Mouse (Mus musculus): ENCODE data around the gene Rfx5. TPM values are rescaled to one million over a fixed set of nuclear protein-coding genes. Genes with fewer than 3 reads are reported as not detected.
"Not testable (repeated sequence)": the region's sequence is repeated elsewhere in the genome, so short reads cannot be mapped to it uniquely, and the experiment has no call there.

The Rfx5 gene
- 1.2 TPM in 2 replicates for polyA plus RNA-seq (2015; fragmentation: Nextera tagmentation; extraction: Ambion mirVana)

GRCm38 (mm10) chr3:94953764-94954616 lies at the start of gene Rfx5:
Gene Rfx5 (plus strand): TSS chr3:94954075.
- under 1% methylated on average over 50 of the region's 50 CpGs for WGBS (ENCODE audit: insufficient replicate concordance)
- peaks cover 14% of the 10 kb centered on the region for H3K4me1 ChIP-seq (ENCODE audit: control insufficient read depth, low read depth, low read length)

GRCm38 (mm10) chr3:94904759-94905158 lies 49.1 kb upstream of the Rfx5 start:
- H3K4me2 ChIP-seq (ENCODE audit: low read depth, low read length); H3K27me3 ChIP-seq (ENCODE audit: control insufficient read depth, insufficient read depth, low read depth, low read length); H3K9ac ChIP-seq (ENCODE audit: low read depth, low read length); H3K27ac ChIP-seq (ENCODE audit: low read length); H3K9me3 ChIP-seq (replicated peaks; ENCODE audit: control insufficient read depth, low read length); H3K4me1 ChIP-seq (ENCODE audit: control insufficient read depth, low read depth, low read length); H3K4me3 ChIP-seq (ENCODE audit: low read depth, low read length); ATAC-seq (ENCODE audit: low read depth); H3K36me3 ChIP-seq (ENCODE audit: control insufficient read depth, insufficient read depth): not testable (repeated sequence)
- 54% methylated on average over 3 of the region's 3 CpGs for WGBS (ENCODE audit: insufficient replicate concordance)

More at GRCm38 (mm10) chr3:94953764-94954616, at the start of gene Rfx5:
- Histone ChIP-seq H3K27ac (ENCODE audit: low read length) (peak within 1 kb of the TSS; percentile 63), H3K4me2 (ENCODE audit: low read depth, low read length) (peak within 1 kb of the TSS; percentile 91), H3K9ac (ENCODE audit: low read depth, low read length) (peak within 1 kb of the TSS; percentile 71), H3K36me3 (ENCODE audit: control insufficient read depth, insufficient read depth) (peaks cover 7% of the 10 kb centered on the region; the same call in 1 of the 2 replicates), H3K9me3 (replicated peaks; ENCODE audit: control insufficient read depth, low read length) (no peaks in the 10 kb centered on the region), H3K27me3 (ENCODE audit: control insufficient read depth, insufficient read depth, low read depth, low read length) (no peaks in the 10 kb centered on the region), H3K4me3 (ENCODE audit: low read depth, low read length) (peak within 1 kb of the TSS; percentile 71)
- ATAC-seq (ENCODE audit: low read depth): peak; percentile 94

- no peak overlapping the region for H3K4me2 ChIP-seq (ENCODE audit: low read depth, low read length)
- H3K9ac ChIP-seq (ENCODE audit: low read depth, low read length): no peak overlapping the region
- WGBS (ENCODE audit: insufficient replicate concordance): 15% methylated on average over 1 of the region's 1 CpGs
- H3K9me3 ChIP-seq (replicated peaks; ENCODE audit: control insufficient read depth, low read length): no peaks in the 10 kb centered on the region
- ATAC-seq (ENCODE audit: low read depth): peak; percentile 75
- peaks cover 9% of the 10 kb centered on the region for H3K4me1 ChIP-seq (ENCODE audit: control insufficient read depth, low read depth, low read length)
- H3K27ac ChIP-seq (ENCODE audit: low read length): no peak overlapping the region
- H3K27me3 ChIP-seq (ENCODE audit: control insufficient read depth, insufficient read depth, low read depth, low read length): no peaks in the 10 kb centered on the region
- H3K4me3 ChIP-seq (ENCODE audit: low read depth, low read length): no peak overlapping the region
- no peaks in the 10 kb centered on the region for H3K36me3 ChIP-seq (ENCODE audit: control insufficient read depth, insufficient read depth)
Measured at GRCm38 (mm10) chr3:94906482-94906881, 47.4 kb upstream of the Rfx5 start.

- H3K4me2 ChIP-seq (ENCODE audit: low read depth, low read length): no peak overlapping the region
- no peak overlapping the region for H3K9ac ChIP-seq (ENCODE audit: low read depth, low read length)
- no peak overlapping the region for H3K4me3 ChIP-seq (ENCODE audit: low read depth, low read length)
- whole genome bisulfite sequencing (ENCODE audit: insufficient replicate concordance): 69% methylated on average over 2 of the region's 2 CpGs
- no peaks in the 10 kb centered on the region for H3K36me3 ChIP-seq (ENCODE audit: control insufficient read depth, insufficient read depth)
- no peak overlapping the region for H3K27ac ChIP-seq (ENCODE audit: low read length)
- H3K27me3 ChIP-seq (ENCODE audit: control insufficient read depth, insufficient read depth, low read depth, low read length): no peaks in the 10 kb centered on the region
- H3K4me1 ChIP-seq (ENCODE audit: control insufficient read depth, low read depth, low read length): peaks cover 8% of the 10 kb centered on the region
- no peaks in the 10 kb centered on the region for H3K9me3 ChIP-seq (replicated peaks; ENCODE audit: control insufficient read depth, low read length)
- ATAC-seq (ENCODE audit: low read depth): no peak
Measured at GRCm38 (mm10) chr3:94911050-94911693, 42.7 kb upstream of the Rfx5 start.

GRCm38 (mm10) chr3:94913801-94914200 lies 40.1 kb upstream of the Rfx5 start:
- H3K4me2 ChIP-seq (ENCODE audit: low read depth, low read length): no peak overlapping the region

GRCm38 (mm10) chr3:94915903-94916741 lies 37.8 kb upstream of the Rfx5 start:
- no peaks in the 10 kb centered on the region for H3K27me3 ChIP-seq (ENCODE audit: control insufficient read depth, insufficient read depth, low read depth, low read length)
- H3K4me1 ChIP-seq (ENCODE audit: control insufficient read depth, low read depth, low read length): peaks cover 17% of the 10 kb centered on the region
- H3K36me3 ChIP-seq (ENCODE audit: control insufficient read depth, insufficient read depth): no peaks in the 10 kb centered on the region
- no peak overlapping the region for H3K9ac ChIP-seq (ENCODE audit: low read depth, low read length)
- ATAC-seq (ENCODE audit: low read depth): no peak
- WGBS (ENCODE audit: insufficient replicate concordance): 59% methylated on average over 7 of the region's 7 CpGs
- H3K9me3 ChIP-seq (replicated peaks; ENCODE audit: control insufficient read depth, low read length): no peaks in the 10 kb centered on the region
- H3K4me3 ChIP-seq (ENCODE audit: low read depth, low read length): no peak overlapping the region
- H3K27ac ChIP-seq (ENCODE audit: low read length): no peak overlapping the region
- H3K4me2 ChIP-seq (ENCODE audit: low read depth, low read length): no peak overlapping the region

More at GRCm38 (mm10) chr3:94913801-94914200, 40.1 kb upstream of the Rfx5 start:
- no peak overlapping the region for H3K9ac ChIP-seq (ENCODE audit: low read depth, low read length)
- peaks cover 13% of the 10 kb centered on the region for H3K4me1 ChIP-seq (ENCODE audit: control insufficient read depth, low read depth, low read length)
- H3K4me3 ChIP-seq (ENCODE audit: low read depth, low read length): no peak overlapping the region
- no peaks in the 10 kb centered on the region for H3K36me3 ChIP-seq (ENCODE audit: control insufficient read depth, insufficient read depth)
- H3K27me3 ChIP-seq (ENCODE audit: control insufficient read depth, insufficient read depth, low read depth, low read length): no peaks in the 10 kb centered on the region
- peak overlapping the region; percentile 3; the same call in 1 of the 2 replicates for H3K27ac ChIP-seq (ENCODE audit: low read length)
- peak; percentile 60 for ATAC-seq (ENCODE audit: low read depth)
- H3K9me3 ChIP-seq (replicated peaks; ENCODE audit: control insufficient read depth, low read length): no peaks in the 10 kb centered on the region
- WGBS (ENCODE audit: insufficient replicate concordance): 48% methylated on average over 5 of the region's 5 CpGs

GRCm38 (mm10) chr3:94917816-94918361 lies 36.0 kb upstream of the Rfx5 start:
- no peaks in the 10 kb centered on the region for H3K27me3 ChIP-seq (ENCODE audit: control insufficient read depth, insufficient read depth, low read depth, low read length)
- H3K4me1 ChIP-seq (ENCODE audit: control insufficient read depth, low read depth, low read length): peaks cover 17% of the 10 kb centered on the region
- H3K27ac ChIP-seq (ENCODE audit: low read length): no peak overlapping the region; the same call in 1 of the 2 replicates
- WGBS (ENCODE audit: insufficient replicate concordance): 55% methylated on average over 14 of the region's 14 CpGs
- H3K9me3 ChIP-seq (replicated peaks; ENCODE audit: control insufficient read depth, low read length): no peaks in the 10 kb centered on the region
- H3K4me2 ChIP-seq (ENCODE audit: low read depth, low read length): no peak overlapping the region
- ATAC-seq (ENCODE audit: low read depth): peak; percentile 84
- H3K9ac ChIP-seq (ENCODE audit: low read depth, low read length): no peak overlapping the region
- no peak overlapping the region for H3K4me3 ChIP-seq (ENCODE audit: low read depth, low read length)
- H3K36me3 ChIP-seq (ENCODE audit: control insufficient read depth, insufficient read depth): no peaks in the 10 kb centered on the region

- no peak overlapping the region for H3K4me2 ChIP-seq (ENCODE audit: low read depth, low read length)
- no peaks in the 10 kb centered on the region for H3K9me3 ChIP-seq (replicated peaks; ENCODE audit: control insufficient read depth, low read length)
- peaks cover 20% of the 10 kb centered on the region for H3K4me1 ChIP-seq (ENCODE audit: control insufficient read depth, low read depth, low read length)
- ATAC-seq (ENCODE audit: low read depth): no peak
- no peaks in the 10 kb centered on the region for H3K27me3 ChIP-seq (ENCODE audit: control insufficient read depth, insufficient read depth, low read depth, low read length)
- no peaks in the 10 kb centered on the region for H3K36me3 ChIP-seq (ENCODE audit: control insufficient read depth, insufficient read depth)
- no peak overlapping the region for H3K9ac ChIP-seq (ENCODE audit: low read depth, low read length)
- H3K4me3 ChIP-seq (ENCODE audit: low read depth, low read length): no peak overlapping the region
- 69% methylated on average over 4 of the region's 4 CpGs for WGBS (ENCODE audit: insufficient replicate concordance)
- H3K27ac ChIP-seq (ENCODE audit: low read length): 0 out of 2 replicates have a peak overlapping the region, but pooled peaks have one; percentile 15
Measured at GRCm38 (mm10) chr3:94918845-94919244, 35.0 kb upstream of the Rfx5 start.

Data from liver, embryonic 16.5 days (tissue).